Mouse (Mus musculus) MN1 (cell line): ENCODE measurements around the gene Cdhr3.

Source experiments
- DNase-seq: peaks from one replicate; pipeline ENCODE4 v3.0.0-alpha.2; 2016; ENCODE audit warnings: low spot score

Gene Cdhr3

GRCm38 (mm10) chr12:33035089-33035718 lies 57.5 kb downstream of the Cdhr3 start:
- DNase-seq, result peak; percentile 44

GRCm38 (mm10) chr12:33034343-33035088 lies 58.2 kb downstream of the Cdhr3 start:
- DNase-seq, result peak; percentile 62

- no peak for DNase-seq
Observed at GRCm38 (mm10) chr12:33033221-33033620, 59.5 kb downstream of the Cdhr3 start.

- DNase-seq, result no peak
Observed at GRCm38 (mm10) chr12:33030589-33030988, 62.1 kb downstream of the Cdhr3 start.

- peak; percentile 75 for DNase-seq
Observed at GRCm38 (mm10) chr12:33030066-33030465, 62.6 kb downstream of the Cdhr3 start.

GRCm38 (mm10) chr12:33028708-33029107 lies 64.0 kb downstream of the Cdhr3 start:
- DNase-seq, result peak; percentile 79

- peak; percentile 67 for DNase-seq
Observed at GRCm38 (mm10) chr12:33028109-33028691, 64.5 kb downstream of the Cdhr3 start.

- DNase-seq, result peak; percentile 91
Observed at GRCm38 (mm10) chr12:33027093-33027492, 65.6 kb downstream of the Cdhr3 start.

GRCm38 (mm10) chr12:33024524-33024923 lies 68.2 kb downstream of the Cdhr3 start:
- DNase-seq, result no peak

GRCm38 (mm10) chr12:33021751-33022150 lies 70.9 kb downstream of the Cdhr3 start:
- no peak for DNase-seq

- DNase-seq, result peak; percentile 74
Observed at GRCm38 (mm10) chr12:33021140-33021539, 71.5 kb downstream of the Cdhr3 start.

GRCm38 (mm10) chr12:33020011-33020410 lies 72.7 kb downstream of the Cdhr3 start:
- DNase-seq, result peak; percentile 50

- no peak for DNase-seq
Observed at GRCm38 (mm10) chr12:33018601-33019000, 74.1 kb downstream of the Cdhr3 start.

GRCm38 (mm10) chr12:33016824-33017705 lies 75.6 kb downstream of the Cdhr3 start:
- no peak for DNase-seq

GRCm38 (mm10) chr12:33015103-33015502 lies 77.6 kb downstream of the Cdhr3 start:
- DNase-seq, result no peak

GRCm38 (mm10) chr12:33014050-33014796 lies 78.5 kb downstream of the Cdhr3 start:
- DNase-seq, result no peak

GRCm38 (mm10) chr12:33010026-33010425 lies 82.6 kb downstream of the Cdhr3 start:
- DNase-seq, result no peak

- DNase-seq, result no peak
Observed at GRCm38 (mm10) chr12:33009206-33009966, 83.3 kb downstream of the Cdhr3 start.

- no peak for DNase-seq
Observed at GRCm38 (mm10) chr12:33008305-33009110, 84.2 kb downstream of the Cdhr3 start.

GRCm38 (mm10) chr12:33007176-33007575 lies 85.5 kb downstream of the Cdhr3 start:
- DNase-seq, result no peak
